Mouse (Mus musculus) limb, embryonic 10.5 days (tissue): ENCODE results near the gene Atrnl1. TPM values are rescaled to one million over a fixed set of nuclear protein-coding genes. Genes with fewer than 3 reads are reported as not detected.
A peak's percentile ranks its signal among the peaks of the same experiment; 100 is the strongest.

Experiments used
- DNase-seq: peaks from one replicate; pipeline ENCODE4 v3.0.0-alpha.2; 2017; ENCODE audit warnings: low spot score
- H3K27ac ChIP-seq: fragments of 300-500 bp; sonication (generic); 2 replicates; pipeline ENCODE4 v1.5.1; 2016; ENCODE audit warnings: mild to moderate bottlenecking
- H3K27me3 ChIP-seq: fragments of 300-500 bp; sonication (generic); 2 replicates; pipeline ENCODE4 v1.6.1; 2016; ENCODE audit warnings: low read depth, mild to moderate bottlenecking; ENCODE audit not compliant: poor library complexity, severe bottlenecking
- H3K36me3 ChIP-seq: fragments of 300-500 bp; sonication (generic); 2 replicates; pipeline ENCODE4 v1.6.1; 2016; ENCODE audit warnings: mild to moderate bottlenecking, moderate library complexity
- H3K4me1 ChIP-seq: fragments of 300-500 bp; sonication (generic); 2 replicates; pipeline ENCODE4 v1.6.1; 2016
- H3K4me3 ChIP-seq: fragments of 300-500 bp; sonication (generic); 2 replicates; pipeline ENCODE4 v1.5.1; 2016; ENCODE audit warnings: mild to moderate bottlenecking, moderate library complexity
- H3K9me3 ChIP-seq: fragments of 300-500 bp; sonication (generic); replicated peaks from 2 replicates; pipeline ENCODE4 v1.6.1; 2016; ENCODE audit warnings: mild to moderate bottlenecking
- WGBS: fragments of 180-500 bp; shearing (Covaris S2); methylation state at CpG from one replicate; pipeline ENCODE4 v1.1.7; 2016; 5-methylcytosine and 5-hydroxymethylcytosine counted together
- microRNA-seq: library from miRNA; unstranded; fragments of <30 nt; microRNA quantifications from one replicate; pipeline ENCODE4, GENCODE M21; 2017
- polyA plus RNA-seq: library from polyadenylated mRNA; unstranded; fragments of >200 nt; fragmentation: Nextera tagmentation; extraction: Ambion mirVana; gene quantifications from 2 replicates; pipeline ENCODE4 v1.2.1, GENCODE M21; 2016

The Atrnl1 gene
- polyA plus RNA-seq, 1 experiment from 2014 or later = 5.1 TPM

GRCm38 (mm10) chr19:58165635-58166015, 554.8 kb downstream of the Atrnl1 start:
- Histone ChIP-seq H3K4me3 (no peak overlapping the region), H3K9me3 (no peaks in the 10 kb centered on the region), H3K4me1 (peaks cover 20% of the 10 kb centered on the region), H3K27me3 (peaks cover 21% of the 10 kb centered on the region; the same call in 1 of the 2 replicates), H3K36me3 (no peaks in the 10 kb centered on the region), H3K27ac (no peak overlapping the region)
- 71% methylated on average over 9 of the region's 9 CpGs for WGBS
- DNase-seq = no peak

GRCm38 (mm10) chr19:58166147-58166546, 555.3 kb downstream of the Atrnl1 start:
- Histone ChIP-seq H3K27ac (no peak overlapping the region), H3K27me3 (peaks cover 21% of the 10 kb centered on the region; the same call in 1 of the 2 replicates), H3K36me3 (no peaks in the 10 kb centered on the region), H3K9me3 (no peaks in the 10 kb centered on the region), H3K4me3 (no peak overlapping the region), H3K4me1 (peaks cover 20% of the 10 kb centered on the region)
- DNase-seq = no peak
- 75% methylated on average over 6 of the region's 6 CpGs for WGBS

- H3K4me1 ChIP-seq = peaks cover 45% of the 10 kb centered on the region
- peak overlapping the region; percentile 72 for H3K27ac ChIP-seq
- no peak overlapping the region for H3K4me3 ChIP-seq
- 59% methylated on average over 10 of the region's 10 CpGs for WGBS
- no peak for DNase-seq
- no peaks in the 10 kb centered on the region for H3K27me3 ChIP-seq
- no peaks in the 10 kb centered on the region for H3K9me3 ChIP-seq
- H3K36me3 ChIP-seq = no peaks in the 10 kb centered on the region
These were observed 567.6 kb downstream of the Atrnl1 start for GRCm38 (mm10) chr19:58178410-58178809.

GRCm38 (mm10) chr19:58180773-58181172, 569.9 kb downstream of the Atrnl1 start:
- Histone ChIP-seq H3K36me3 (no peaks in the 10 kb centered on the region), H3K9me3 (no peaks in the 10 kb centered on the region), H3K4me3 (no peak overlapping the region), H3K4me1 (peaks cover 41% of the 10 kb centered on the region), H3K27ac (peak overlapping the region; percentile 48; the same call in 1 of the 2 replicates), H3K27me3 (no peaks in the 10 kb centered on the region)
- DNase-seq = no peak
- WGBS = 9% methylated on average over 5 of the region's 5 CpGs

Small RNA genes within 50 kb of the gene (microRNA-seq; reads per million reads assigned to microRNA genes)
- gene Mir5623 = 1.2 reads per million

Other genes with a start within 250 kb of the Atrnl1 start
- 25.2 and 26.5 TPM in 2 replicates for gene Trub1, start 158.1 kb upstream of the Atrnl1 start, polyA plus RNA-seq